Mouse (Mus musculus) large intestine, adult 2 months (tissue): ENCODE measurements around the gene Akap6. TPM values are rescaled to one million over a fixed set of nuclear protein-coding genes. Genes with fewer than 3 reads are reported as not detected.

Experiments
- DNase-seq: peaks from one replicate; pipeline ENCODE4 v3.0.0-alpha.2; 2012; ENCODE audit warnings: low read depth, low spot score
- WGBS: fragments of 180-500 bp; shearing (Covaris S2); methylation state at CpG from one replicate; pipeline ENCODE4 v1.1.7; 2018; 5-methylcytosine and 5-hydroxymethylcytosine counted together
- polyA plus RNA-seq: library from polyadenylated mRNA; depleted of rRNA; stranded (reverse); fragments of >200 nt; gene quantifications from 2 replicates; pipeline ENCODE4 v1.2.3, GENCODE M21; 2012

Akap6 gene
- polyA plus RNA-seq, 1 experiment: 0.32 TPM

DNA sequence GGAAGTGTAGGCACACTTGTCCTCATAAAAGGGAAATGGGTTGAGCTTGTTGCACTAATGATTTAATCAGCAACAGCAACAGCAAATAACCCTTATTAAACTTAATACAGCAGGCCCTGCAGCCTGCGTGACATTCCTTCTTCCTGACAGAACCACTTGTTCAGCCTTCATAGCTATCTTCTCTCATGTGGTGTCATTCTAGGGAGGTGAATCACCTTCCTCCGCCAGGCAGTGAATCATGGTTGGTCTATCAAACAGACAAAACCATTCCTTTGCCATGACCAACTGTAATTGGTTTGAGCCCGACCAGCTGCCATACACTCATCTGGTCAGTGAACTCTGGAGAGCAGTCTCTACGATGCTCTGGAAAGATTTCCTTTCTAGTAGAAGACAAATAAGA is 251.5 kb downstream of the Akap6 start:
- 67% methylated on average over 4 of the region's 4 CpGs for WGBS
- no peak for DNase-seq

DNA sequence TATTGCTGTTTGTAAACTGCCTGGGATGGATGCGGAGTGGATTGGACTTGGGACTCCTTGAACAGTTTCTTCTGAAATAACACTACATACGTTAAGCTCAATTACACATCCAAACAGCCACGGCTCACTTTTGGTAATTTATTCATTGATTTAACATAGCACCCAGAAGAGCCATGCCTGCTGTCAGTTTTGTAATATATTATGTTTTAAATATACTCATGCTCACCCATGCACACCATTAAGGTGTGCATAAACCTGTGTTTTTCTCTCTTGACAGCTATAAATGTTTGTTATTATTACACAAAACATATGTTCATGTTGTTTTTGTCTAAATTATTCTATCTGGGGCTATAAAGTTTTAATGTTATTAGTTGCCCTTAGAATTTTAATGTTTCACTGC is 258.4 kb downstream of the Akap6 start:
- 47% methylated on average over 3 of the region's 3 CpGs for WGBS
- DNase-seq: no peak

DNA sequence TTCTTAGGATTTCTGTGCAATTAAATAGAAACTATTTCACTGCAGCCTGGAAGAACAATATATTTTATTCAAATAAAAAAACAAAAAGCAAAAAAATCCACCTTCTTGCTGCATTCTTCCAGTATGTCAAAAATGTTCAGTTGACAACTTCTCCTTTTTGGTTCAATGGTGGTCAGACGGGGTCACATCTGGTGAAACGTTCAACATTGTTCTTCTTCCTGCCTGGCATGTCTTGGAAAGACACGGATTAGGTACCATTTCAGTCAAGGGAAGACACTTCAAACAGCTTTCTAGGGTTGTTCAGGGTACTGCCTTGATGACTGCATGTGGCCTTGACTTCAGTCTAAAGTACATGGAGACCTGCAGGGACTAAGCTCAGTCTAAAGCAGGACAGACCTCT is 258.8 kb downstream of the Akap6 start:
- 67% methylated on average over 3 of the region's 3 CpGs for WGBS
- no peak for DNase-seq

DNA sequence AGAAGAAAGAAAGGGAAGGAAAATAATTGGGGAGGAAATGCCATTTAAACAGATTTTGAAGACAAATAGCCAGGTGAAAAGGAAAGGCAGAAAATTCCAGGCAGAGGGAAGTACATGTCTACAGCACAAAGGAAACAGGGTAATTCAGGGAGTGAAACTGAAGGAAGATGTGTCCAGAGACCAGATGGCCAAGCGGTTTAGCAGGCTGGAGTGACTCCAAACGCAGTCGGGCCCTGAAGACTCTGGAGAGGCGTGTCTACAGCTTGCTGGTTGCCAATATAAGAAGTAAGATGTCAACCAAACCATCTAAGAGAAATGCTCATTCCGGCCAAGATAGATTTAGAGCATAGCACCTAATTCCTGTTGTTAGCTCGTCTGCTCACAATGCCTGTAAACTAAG is 292.6 kb downstream of the Akap6 start:
- WGBS: 59% methylated on average over 6 of the region's 6 CpGs
- no peak for DNase-seq

DNA sequence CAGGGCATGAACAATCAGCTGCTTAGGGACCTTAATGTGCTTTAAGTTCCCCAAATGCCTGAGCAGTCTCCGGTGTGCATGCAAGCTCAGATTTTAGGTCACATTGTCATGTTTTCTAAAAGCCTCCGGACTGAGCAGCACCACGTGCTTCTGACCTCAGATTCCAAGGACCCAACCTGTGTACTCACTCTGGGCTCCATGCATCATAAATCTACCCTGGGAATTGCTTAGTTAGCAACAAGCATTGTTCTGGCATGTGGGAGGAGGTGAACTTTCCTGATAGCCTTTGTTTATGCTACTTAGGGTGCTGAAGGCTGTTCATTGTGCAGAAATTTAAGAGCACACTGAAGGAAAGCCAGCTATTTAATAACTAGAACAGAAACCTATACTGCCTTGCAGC is 313.2 kb downstream of the Akap6 start:
- WGBS: 20% methylated on average over 3 of the region's 3 CpGs
- no peak for DNase-seq

DNA sequence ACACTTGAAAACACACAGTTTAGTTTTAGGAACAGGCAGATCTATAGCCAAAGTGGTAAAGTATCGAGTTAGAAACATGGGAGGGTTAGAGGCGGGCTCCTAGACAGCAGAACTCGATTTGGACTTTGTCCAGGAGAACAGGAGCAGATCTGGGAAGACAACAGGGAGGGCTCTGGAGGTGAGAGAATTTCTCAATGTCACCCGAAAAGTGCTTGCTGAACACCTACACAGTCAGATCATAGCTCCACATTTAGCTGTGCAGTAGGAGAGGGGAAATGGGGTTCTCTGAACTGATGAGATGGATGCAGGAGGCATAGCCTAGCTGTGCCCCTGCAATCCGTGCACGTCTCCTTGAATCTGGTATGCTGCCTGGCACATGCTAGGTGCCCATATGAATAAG is 315.4 kb downstream of the Akap6 start:
- 82% methylated on average over 6 of the region's 6 CpGs for WGBS
- DNase-seq: no peak

DNA sequence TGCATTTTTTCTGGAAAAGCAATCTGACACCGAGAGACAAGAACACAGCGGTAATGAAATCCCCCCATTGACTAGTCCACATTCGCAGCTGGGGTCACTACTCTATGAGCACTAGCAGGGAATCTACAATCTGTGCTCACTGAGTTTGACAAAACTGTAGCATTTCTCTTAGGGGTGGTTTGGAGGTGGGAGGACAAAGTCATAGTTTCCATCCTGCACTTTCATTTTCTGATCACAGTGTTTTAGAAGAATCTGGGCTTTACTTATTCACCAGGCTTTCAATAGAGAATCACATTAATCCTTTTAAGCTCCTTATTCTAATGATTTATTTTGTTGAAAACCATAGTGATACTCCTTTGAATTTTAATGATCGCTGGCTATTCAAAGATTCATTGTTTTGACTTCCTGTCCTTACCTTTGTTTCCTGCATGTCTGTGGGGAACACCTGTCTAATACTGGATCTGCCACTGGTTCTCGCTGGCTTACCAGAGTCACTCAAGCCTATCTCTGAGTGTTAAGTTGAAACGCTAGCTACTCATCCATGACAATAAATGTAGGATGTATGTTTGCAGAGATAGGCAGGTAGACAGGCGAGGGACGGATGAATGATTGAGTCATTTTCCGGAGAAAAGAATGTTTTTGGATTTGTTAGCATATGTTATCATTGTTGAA is 325.5 kb downstream of the Akap6 start:
- 75% methylated on average over 9 of the region's 9 CpGs for WGBS
- no peak for DNase-seq

DNA sequence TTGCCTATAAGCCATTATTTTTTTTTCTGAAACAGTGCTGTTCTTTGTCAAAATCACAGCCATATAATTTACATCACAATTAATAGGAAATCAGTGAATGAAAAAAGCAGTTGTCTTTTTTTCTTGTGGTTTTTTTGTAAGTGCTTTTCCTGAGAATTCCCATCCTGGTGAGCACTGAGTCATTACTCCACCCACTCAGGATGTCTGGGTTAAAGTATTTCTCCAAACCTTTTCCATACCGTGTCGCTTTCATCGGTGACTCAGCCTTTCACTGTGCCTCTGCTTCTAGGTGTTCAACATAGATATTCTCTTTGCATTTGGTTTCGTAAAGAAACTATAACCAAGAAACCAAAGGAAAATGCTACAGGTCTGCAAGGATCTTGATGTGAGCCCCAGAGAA is 328.1 kb downstream of the Akap6 start:
- no peak for DNase-seq
- WGBS: 82% methylated on average over 4 of the region's 4 CpGs

DNA sequence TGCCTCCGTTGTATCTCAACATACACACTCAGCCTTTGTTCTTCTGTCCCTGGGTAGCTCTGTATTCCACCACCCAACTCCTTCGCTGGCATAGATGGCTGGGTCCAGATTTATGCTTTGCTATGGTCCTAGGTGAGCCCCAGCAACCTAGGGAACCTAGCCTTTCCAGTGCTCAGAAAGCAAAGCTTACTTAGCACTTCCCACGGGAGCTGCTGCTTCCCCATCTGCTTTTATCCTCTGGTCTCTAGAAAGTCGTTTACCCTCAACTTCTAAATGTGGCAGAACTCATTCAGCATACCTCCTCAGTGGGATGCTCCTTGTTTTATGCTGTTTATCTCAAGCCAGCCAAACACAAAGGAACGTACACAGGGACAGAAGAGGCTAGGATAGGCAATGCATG is 329.7 kb downstream of the Akap6 start:
- DNase-seq: no peak
- 53% methylated on average over 5 of the region's 5 CpGs for WGBS

DNA sequence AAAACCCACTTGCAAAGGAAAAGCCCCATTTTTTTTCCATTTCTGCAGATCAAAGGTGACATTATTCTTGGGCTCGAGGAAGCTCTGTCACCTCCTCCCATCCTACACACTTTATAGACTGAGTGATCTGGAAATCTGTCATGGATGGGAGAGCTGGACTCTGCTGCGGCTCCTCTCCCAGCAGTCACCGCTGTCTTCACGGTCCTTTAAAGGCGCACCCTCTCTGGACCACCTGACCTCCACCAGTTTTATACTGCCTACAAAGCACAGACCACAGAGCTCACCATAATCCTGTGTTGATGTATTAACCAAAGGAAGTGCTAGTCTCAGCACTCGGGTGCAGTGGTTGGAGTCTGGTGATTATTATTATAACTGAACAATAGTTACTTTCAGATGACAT is 330.7 kb downstream of the Akap6 start:
- DNase-seq: no peak
- WGBS: 78% methylated on average over 6 of the region's 6 CpGs

DNA sequence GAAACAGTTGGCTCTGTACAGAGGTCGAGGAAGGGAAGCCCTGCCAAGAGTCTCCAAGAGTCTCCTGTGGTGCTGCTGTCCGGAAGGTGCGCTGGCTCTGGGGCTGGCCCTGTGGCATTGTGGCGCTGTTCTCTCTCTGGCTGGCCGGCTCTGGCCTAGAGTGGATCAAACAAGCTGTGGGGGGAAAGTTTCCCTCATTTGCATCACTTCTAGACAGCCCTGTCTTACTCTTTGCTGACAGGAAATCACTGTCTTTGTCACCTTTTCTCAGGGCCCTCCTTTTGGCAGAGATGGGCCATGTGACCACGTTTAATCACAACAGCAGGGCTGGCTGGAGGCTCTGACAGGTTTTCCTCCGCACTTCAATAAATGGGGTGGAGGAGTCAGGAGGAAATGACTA is 333.6 kb downstream of the Akap6 start:
- DNase-seq: no peak
- 24% methylated on average over 7 of the region's 7 CpGs for WGBS

DNA sequence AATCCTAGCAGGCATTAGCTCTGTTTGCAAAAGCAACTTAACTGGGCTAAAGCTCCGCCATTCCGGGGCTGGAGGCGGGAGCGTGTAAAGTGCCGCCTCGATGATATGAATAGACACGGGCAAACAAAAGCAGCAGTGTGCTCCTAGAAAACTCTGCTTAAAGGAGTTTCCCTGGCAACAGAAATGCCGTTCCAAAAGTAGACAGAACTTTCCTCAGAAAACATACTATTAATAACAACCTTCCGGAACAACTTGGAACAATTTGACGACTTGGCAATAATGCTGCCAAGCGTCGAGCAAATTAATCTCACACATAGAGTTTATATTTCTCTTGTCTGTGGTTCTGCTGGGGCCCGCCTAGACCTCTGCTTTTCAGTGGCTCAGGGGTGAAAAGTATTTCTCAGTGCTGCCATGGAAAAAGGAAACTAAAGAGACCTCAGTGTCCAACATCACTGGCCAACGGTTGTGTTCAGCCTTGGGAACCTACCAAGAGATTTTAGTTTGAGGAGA is 334.3 kb downstream of the Akap6 start:
- WGBS: 25% methylated on average over 14 of the region's 14 CpGs
- DNase-seq: no peak

DNA sequence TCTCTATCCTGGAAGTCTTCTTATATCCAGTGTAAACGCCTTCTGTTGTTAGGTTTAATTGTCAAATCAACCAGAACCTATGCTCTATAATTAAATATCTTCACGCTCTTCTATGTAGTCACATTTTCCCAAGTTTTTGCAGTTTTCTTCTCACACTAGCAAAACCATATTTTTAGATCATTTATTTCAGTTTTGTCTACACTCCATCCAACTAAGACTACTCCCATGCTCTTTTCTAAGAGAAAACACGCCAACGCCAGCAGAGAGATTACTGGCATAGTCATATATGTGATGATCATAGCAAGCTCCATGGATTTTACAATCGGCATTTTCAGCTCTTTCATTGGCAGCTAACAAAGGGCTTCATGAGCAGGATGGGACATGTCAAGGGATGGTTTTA is 341.5 kb downstream of the Akap6 start:
- WGBS: 86% methylated on average over 5 of the region's 5 CpGs
- DNase-seq: no peak

DNA sequence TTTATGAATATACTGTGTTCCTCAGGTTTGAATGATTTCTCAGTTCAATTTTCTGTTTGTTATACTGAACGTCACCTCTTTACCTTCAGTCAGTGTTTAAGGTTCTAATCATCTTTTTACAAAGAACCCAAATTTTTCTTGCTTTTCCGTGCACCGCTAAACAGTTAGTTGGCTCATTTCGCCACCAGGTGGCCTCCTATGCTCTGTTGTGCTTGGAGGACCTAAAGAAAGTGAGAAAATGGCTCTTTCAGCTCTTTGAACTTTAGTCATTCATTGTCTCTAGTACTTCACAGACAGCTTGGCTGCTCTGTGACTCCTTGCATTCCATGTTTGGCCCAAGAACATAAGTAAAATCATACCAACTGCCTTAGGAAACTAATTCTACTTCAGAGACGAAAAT is 343.6 kb downstream of the Akap6 start:
- DNase-seq: no peak
- WGBS: 35% methylated on average over 5 of the region's 5 CpGs

DNA sequence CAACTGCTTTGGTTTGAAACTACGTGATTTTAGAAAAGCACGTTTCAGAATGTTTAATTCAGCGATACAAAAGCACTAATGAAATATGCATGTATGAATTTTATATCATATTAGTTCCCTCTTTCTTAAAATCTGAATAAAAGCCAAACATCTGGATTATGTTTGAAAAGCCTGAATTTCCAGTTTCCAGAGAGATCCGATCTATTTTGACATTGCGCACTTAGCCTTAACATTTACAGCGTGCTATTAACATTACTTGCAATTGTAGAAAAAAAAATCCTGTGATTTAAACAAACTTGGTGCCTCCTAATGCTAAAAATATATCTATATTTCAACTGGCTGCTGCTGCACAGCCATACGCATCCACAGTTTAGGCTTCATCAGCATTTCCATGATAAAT is 358.4 kb downstream of the Akap6 start:
- DNase-seq: no peak
- 87% methylated on average over 7 of the region's 7 CpGs for WGBS

DNA sequence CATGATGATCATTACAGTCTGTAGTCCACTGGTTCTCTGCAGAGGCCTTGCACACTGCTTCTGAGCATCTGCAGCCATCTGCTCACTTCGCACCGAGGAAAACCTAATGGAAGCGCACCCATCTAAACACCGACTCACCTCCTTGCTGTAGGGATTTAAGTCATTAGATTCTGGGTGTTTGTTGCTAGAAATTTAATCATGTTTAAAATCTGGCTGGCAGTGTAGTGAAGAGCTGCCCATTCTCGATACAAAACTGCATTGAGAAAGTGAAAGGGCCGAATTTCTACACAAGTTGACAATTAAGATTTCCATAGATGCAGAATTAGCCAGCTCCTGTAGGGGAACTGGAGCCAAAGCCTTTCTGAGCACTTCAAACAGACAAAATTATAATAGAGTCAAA is 361.7 kb downstream of the Akap6 start:
- 77% methylated on average over 6 of the region's 6 CpGs for WGBS

DNA sequence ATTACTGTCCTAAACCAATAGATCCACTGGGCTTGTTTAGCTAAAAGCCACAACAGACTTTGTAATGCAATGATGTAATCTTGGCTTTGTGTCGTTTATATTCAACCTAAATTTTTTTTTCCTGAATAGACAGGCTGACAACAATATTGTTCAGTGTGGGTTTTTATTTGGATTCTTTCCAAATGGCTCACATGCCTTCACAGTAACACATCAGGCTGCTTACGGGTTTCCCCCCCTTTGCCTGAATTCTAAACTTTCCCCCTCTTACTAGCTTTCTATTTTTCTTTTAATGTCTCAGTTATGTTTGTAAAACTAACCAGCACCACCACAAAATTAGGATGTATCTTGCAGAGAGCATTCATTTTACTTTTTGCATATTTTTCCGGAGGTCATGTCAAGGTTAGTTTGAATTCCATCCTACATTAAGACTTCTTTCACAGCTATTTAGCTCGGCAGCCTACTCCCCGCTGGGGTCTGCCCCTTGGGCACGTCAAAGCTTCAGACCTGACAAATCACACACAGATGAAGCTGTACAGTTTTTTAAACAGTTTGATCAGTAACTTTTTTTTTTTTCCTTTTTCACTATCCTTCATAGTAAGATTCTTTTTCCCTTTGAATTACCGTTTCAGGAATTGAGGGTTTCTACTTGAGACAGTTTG is 362.4 kb downstream of the Akap6 start:
- DNase-seq: no peak
- 32% methylated on average over 7 of the region's 7 CpGs for WGBS

More for the DNA sequence above, 361.7 kb downstream of the Akap6 start:
- DNase-seq: no peak

DNA sequence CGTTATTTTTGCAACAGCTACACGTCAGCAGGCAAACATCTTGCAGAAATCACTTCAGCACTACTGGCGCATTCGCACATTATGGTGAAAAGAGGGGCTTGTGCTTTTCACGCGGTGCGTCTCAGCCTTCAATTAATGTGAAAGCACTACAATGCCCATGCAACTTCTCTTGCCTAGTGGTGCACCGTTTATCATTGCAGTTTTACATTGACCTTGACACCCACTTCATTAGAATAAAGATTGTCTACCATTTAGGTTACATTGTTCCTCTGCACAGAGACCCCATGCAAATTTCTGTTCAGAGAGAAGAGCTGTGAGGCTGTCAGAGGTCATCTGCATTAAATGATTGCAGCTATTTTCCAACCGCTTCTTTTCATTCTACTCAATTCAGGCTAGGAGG is 363.8 kb downstream of the Akap6 start:
- WGBS: 81% methylated on average over 9 of the region's 9 CpGs
- no peak for DNase-seq

DNA sequence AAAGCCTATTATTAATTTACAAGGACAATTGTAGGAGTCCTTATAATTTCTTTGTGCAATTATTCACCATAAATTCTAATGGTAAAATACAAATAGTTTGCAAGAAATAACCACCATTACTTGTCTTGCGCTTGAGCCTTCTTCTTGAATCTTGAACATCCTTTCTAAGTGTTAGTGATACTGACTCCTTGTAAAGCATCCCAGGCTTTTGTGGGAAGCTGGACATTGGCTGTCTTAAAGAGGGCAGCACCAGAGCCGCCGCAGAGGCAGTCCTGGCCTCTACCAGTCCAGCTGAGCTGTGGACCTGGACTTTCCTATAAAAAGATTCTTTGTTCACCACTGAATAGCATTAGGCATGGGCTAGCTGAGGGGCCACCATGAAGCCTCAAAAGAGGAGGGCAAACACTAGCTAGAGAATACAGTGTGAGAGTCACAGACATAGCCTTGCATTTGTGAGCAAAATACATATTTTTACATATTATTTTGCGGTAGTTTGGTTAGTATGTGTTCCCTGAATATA is 365.1 kb downstream of the Akap6 start:
- 88% methylated on average over 4 of the region's 4 CpGs for WGBS
- DNase-seq: no peak

DNA sequence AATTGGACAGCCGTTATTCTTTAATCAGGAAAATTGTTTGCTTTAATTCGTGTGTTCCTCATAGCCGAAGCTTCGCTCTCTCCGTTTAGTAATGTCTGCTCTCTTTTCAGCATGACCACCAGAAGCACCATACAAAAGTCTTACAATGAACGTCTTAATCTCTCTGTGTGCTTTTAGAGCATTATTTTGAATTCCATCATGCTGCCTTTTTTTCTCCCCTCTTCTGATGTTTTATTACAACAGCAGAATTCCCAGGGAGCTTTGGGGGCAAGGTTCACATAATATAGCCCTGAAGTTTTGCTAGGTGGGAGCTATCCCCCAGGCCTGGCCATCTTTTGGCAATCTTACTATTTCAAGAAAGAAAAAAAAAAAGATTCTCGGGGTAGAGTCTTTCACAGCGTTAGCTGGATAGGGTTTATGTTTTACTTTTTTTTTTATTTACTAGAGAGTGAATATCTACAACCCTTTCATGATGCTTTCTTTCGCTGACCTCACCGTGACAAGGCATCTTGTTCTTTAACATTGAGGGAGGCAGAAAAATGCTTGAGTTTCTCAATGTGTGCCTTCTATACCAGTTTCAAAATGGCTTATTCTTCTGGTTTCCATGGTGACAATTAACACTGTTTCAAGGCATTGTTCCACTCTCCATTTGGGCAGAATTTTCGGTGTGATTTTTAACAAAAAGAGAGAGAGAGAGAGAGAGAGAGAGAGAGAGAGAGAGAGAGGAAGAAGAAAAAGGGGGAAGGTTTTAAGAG is 366.0 kb downstream of the Akap6 start:
- no peak for DNase-seq
- WGBS: 75% methylated on average over 11 of the region's 11 CpGs

DNA sequence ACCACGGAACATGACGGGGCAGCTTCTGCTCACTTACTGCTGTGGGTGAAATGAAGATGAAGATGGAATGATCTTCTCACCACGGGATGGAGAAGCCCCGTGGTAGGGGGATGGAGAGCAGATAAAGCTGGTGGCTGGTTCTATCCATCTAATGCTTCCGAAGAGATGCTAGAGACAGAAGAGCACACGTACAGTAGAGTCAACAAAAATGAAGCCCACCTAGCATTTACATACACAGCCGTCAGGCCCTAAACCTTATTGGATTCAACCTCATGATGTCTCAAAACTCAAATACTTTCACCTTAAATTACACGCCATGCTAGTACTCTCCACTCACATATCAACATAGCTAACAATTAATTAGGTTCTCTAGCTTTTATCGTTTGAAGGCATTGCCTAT is 367.1 kb downstream of the Akap6 start:
- WGBS: 87% methylated on average over 9 of the region's 9 CpGs
- DNase-seq: no peak
